Mouse (Mus musculus): ENCODE measurements at regions not wholly inside any gene's neighbourhood (a gene's known extent, or its start where the extent isn't known, plus 50 kb on each side); places are given as distances from the start of the nearest gene placed in this dataset.

DNA sequence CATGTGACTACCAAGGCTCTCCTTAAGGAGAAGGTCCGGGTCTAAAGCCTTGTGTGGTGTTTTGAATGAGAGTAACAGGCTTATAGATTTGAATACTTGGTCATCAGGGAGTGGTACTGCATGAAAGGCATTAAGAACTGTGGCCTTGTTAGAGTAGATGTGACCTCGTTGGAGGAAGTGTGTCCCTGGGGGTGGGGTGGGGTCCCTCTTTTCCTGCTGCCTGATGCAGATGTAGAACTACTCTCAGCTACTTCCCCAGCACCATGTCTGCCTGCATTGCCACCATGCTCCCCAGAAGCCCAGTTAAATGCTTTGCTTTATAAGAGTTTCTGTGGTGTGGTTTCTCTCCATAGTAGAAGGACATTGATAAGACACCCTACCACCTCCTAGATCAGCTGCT lies 367.9 kb downstream of the Cbln4 start:
- no peak for DNase-seq (ENCODE audit: low spot score in 2 of 2)

DNA sequence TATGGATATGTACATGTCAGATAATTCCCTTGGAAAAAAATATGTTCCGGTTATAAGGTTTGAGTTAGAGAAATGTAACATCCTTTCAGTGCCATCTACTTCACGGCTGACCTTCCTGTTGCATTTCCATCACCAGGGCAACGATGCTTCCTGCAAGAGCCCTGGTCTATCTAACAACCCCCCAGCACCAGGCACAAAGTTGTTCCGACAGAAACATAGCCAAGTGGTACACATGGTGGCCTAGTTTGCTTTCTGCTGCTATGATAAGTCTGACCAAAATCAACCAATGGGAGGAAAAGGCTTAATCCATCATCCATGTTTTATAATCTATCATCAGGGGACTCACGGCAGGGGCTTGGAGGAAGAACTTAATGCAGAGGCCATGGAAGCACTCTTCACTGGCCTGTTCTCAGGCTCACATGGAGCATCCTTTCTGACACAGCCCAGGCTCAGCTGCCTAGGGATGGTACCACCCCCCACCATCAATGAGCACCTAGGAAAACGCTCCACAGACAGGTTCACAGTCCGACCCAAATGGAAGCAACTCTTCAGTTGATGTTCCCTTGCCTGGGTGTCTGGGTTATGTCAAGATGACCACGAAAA lies 372.2 kb downstream of the Cbln4 start:
- no peak for DNase-seq (ENCODE audit: low spot score in 2 of 2)

DNA sequence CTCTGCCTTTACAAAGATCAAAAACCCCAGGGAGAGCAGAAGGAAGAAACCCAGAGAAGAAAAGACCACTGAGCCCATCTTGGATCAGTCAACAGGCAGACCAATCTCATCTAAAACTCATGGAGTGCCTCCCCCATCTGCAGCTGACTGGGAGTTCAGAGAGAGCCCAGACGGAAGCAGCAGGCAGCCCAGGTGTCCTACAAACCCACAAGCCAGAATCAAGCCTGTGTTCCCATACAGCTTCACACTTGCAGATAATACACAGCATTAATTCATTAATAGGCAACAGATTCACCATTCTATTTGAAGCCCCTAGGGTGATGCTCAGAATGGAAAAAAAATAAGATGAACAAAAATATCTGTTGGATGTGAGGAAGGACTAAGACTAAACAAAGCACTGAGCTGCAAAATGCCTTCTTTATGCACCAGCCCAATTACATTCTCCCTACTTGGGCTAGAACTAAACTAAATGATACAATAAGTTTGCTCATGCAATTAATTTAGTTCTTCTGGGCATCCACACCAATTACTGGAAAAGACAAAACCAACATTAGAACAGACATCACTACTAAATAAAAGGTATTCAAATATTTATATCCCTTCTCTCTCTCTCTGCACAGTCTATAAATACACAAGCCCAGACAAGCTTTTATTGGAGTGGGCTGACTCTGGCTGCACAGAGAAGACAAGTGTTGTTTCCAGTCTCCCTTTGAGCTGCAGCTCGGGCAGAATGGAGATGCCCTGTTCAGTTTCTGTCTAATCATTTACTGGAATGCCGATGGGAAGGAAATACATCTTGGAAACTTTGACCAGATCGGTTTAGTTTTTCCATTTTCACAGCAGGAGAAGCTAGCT lies 374.2 kb downstream of the Cbln4 start:
- no peak for DNase-seq (ENCODE audit: low spot score in 2 of 2)

DNA sequence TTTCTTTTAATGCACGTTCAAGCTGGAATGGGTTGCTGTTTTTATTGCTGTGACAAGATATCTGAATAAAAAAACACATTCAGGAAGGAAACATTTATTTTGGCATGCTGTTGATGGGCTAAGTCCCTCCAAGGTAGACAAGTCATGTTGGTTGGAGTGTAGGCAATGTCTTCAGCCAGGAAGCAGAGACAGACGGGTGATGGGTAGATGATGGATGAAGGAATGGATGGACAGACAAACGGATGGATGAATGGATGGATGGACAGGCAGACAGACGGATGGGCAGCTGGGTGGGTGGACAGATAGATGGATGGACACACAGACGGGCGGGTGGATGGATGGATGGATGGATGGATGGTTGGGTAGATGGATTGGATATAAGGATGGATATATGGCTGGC lies 380.7 kb downstream of the Cbln4 start:
- no peak for DNase-seq (ENCODE audit: low spot score in 2 of 2)

DNA sequence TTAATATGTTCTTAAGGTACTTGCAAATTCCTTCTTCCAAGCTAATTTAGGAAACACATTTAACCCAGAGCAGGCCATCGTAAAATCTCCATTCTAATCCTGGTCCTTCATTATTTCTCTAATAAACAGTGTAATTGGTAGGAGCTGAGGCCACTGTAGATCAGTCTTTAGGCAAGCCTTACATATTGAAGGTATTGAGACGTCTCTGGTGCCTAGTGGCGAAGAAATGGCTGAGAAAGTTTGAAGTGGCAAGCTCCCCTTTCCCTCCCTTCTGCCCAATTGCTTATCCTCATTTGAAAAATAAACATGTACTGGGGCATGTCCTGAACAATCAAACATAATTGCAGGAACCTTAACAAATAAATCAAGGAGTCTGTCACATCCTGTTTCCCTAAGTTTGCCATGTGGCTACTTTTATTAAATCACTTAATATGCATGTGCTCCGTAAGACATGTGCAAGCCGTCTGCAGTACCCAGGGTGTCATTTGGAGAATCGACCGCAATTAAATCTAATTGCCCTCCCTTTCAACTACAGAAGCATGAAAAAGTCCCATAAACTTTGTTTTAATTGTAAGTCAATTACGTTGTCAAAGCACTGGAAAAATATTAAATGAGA lies 381.3 kb downstream of the Cbln4 start:
- no peak for DNase-seq (ENCODE audit: low spot score in 2 of 2)

DNA sequence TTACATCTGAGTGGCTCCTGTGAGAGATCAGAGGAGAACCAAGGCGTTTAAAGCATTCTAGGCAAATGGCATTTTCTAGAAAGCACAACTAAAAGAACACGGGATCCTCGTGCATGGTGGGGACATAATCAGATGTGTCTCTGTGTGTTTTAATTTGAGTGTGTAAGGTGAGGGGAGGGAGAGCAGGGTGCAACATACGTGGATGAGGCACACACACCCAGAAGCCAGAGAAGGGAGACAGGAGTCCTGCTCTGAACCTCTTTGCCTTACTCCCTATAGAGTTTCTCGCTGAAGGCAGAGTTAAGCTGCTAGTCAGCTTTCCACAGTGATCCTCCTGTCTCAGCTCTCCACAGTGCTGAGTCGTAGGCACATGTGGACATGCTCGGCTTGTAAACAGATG lies 386.1 kb downstream of the Cbln4 start:
- no peak for DNase-seq (ENCODE audit: low spot score in 2 of 2)

DNA sequence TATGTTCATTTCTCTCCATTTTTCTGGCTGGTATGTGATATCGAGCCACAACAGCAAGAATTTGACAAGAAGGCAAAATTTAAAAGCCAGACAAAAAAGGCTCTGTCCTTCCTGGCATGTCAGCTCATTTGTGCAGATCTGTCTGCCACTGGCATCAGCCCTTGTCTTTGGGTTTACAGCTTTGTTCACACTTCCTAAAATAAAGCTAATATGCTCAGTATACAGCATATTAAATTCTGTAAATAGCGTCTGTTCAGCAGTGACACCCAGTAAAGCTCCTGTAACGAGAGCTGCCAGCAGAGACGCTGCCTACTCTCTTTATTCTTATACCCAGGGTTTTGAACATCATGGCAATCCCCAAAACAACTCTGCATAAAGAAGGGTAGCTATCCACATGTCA lies 401.5 kb downstream of the Cbln4 start:
- DNase-seq (ENCODE audit: low spot score in 2 of 2): no peak

DNA sequence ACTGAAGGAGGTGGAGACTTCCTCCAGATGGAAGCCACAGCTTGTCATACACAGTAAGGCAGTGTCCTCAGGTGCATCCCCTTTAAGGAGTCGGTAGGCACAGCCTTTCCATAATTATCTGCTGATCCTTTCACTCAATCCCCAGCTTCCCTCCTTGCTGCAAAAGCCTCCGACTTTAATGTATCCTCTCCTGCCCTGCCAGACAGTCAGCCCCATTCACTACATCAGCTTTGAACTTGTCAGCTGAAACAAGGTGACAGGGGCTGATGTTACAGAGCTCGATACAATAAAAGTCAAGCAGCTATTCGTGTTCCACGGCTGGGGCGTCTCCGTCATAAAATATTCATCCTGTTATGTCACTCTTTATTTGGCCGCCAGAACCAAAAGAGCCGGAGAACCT lies 402.8 kb downstream of the Cbln4 start:
- no peak for DNase-seq (ENCODE audit: low spot score in 2 of 2)

DNA sequence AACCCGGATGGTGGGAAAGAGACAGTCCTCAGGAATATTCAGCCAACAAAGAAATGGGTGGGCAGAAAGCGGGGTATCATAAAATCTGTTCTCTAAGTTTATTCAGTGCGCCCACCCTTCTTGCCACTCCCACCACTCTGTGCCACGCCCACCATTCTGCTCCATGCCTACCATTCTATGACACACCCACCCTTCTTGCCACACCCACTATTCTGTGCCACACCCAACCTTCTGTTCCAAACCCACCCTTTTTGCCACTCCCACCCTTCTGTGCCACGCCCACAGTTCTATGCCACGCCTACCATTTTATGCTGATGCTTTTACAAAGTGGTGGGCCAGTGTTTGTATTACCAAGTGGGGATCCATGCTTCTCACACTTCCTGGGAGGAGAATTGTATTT lies 404.3 kb downstream of the Cbln4 start:
- DNase-seq (ENCODE audit: low spot score in 2 of 2): no peak

DNA sequence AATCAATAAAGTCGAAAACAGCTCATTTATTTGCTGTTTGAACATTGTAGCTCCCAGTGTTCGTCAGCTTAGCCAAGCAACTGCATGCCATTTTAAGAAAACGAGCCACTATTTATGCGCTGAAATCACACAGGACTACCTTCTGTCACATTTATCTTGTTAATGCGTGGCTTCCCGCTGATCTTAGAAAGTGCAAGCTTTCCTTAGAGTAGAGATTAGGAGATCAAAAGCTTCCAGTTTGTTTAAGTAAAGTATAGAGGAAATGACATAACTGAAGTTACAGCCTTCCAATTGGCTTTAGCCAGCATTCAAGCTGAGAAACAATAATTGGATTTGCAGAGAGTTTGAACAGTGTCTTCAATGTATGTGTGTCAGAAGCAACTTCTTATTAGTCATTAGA lies 406.4 kb downstream of the Cbln4 start:
- DNase-seq (ENCODE audit: low spot score in 2 of 2): no peak

DNA sequence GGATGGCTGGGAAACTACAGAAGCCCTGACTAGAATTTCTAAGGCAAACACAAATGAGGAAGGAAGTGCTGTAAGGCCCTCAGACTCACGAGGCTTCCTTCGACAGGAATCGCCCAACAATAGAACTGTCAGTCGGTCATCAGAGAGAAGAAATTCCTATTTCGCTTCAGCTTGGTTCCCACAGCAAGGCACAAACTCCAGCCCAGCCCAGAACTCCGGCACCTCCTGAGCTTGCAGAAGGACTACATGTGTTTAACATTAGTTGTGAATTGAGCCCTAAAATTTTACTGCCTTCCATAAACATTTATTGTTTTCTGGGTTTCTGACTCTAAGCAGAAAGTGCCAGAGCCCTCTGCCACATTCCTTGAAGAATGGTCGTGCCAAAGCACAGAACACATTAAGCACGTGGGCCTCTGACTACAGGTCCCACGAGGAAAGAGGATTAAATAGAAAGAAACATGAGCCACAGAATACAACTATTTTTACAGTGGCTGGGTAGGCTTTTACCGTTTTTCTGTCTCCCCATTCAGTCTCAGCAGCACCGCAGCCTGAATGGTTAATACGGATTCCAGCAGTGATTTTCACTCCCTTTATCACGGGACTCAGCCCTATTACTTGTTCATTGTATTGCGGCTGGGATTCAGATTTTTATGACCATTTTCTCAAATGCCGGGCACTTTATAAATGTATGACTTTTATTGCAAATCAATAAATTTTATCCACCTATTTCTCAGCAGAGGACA lies 409.7 kb downstream of the Cbln4 start:
- DNase-seq (ENCODE audit: low spot score in 2 of 2): no peak

DNA sequence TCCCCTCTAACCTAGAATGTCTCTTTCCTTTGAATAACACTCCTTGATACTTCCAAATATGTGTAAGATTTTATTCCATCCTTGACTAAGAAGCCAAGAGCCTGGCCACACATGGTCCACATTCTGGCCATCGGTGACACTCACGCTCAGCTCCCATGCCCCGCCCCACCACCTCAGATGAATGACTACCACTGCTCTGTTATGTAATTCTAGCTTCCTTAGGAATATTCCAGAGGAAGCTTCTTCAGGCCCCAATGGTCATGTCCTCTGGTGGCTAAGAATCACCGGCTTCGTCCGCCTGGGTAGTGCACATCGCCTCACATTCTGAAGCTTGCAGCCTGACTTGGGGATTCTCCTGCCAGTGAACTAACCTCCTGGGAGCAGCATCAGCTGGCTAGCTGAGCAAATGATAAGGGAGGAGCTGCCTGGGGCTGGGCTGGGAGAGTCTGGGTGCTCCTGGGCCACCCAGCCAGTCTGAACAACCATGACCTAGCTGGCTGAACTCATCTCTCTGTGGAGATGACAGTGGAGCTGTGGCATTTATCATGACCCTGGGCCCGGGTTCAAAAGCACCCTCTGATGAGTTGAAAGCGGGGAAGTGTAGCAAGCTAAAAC lies 413.1 kb downstream of the Cbln4 start:
- no peak for DNase-seq (ENCODE audit: low spot score in 2 of 2)

DNA sequence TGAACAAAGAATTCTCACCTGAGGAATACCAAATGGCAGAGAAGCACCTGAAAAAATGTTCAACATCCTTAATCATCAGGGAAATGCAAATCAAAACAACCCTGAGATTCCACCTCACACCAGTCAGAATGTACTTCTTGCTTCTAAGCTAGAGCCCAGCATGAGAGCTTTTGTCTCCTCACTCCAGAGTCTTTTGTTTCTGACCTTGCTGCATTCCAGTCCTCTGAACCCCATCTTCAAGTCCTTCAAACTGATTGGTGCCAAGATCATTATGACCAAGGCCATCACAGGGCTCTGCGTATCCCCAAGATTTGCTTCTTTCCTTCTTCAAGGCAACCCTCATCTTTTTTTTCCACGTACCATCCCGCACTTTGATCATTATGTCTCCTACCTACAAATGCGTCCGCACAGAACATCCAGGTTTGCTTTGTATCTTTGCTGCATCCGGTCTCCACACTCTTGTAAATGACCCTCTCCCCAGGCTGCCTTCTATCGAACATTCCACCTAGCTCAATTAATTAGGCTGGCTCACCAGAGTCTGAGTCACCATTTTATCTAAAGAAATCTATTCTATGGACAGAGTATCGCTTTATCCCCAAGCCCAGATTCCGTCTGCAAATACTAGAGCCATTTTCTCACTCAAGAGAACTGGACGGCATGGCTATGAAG lies 414.9 kb downstream of the Cbln4 start:
- DNase-seq (ENCODE audit: low spot score in 2 of 2): no peak

DNA sequence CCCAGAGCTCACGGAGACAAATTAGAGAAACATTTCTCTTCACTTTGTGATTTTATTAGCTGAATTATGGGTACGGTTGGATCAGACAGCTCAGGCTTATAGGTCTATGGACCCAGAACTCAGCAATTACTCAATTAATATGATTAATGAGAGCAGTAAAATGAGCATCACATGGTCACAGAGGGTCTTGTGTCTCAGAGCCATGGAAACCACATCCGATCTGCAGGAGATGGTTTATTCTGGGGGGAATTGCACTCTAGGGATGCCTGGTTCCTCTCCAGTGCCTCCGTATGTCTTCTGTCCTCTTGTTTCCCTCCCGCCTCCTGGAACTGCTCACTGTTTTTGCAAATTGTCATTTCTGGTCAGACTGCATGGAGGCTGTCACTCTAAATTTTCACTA lies 422.6 kb downstream of the Cbln4 start:
- DNase-seq (ENCODE audit: low spot score in 2 of 2): no peak

DNA sequence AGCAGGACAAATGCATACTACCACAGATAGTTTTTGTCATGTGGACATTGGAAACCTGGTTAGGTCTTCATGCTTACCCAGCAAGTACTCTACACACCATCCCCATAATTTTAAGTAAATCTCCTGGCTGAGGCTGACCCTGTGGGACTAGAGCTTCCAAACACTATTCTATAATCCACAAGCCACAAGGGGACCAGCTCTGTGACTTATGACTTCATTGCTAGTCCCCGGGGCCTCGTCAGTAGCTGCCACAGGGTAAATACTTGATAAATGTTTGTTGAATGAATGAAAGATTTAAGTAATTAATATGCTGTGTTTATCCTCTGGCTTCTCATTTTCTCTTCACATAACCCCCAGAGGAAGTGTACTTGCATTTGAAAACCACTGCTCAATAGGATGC lies 423.0 kb downstream of the Cbln4 start:
- DNase-seq (ENCODE audit: low spot score in 2 of 2): no peak

DNA sequence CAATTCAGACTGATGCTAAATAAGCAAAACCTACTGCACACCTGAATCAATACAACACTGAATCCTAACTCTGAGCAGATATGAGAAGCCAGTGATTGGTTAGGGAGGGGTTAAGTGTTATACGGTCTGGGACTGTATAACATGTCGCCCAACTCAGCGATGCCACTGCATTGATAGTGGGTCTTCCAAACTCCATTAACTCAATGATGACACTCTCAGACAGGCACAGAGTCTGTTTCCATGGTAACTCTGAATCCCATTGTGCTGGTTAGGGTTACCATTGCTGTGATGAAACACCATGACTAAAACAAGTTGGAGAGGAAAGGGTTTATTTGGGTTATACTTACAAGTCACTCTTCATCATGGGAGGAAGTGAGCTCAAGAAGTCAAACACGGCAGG lies 424.5 kb downstream of the Cbln4 start:
- DNase-seq (ENCODE audit: low spot score in 2 of 2): no peak

DNA sequence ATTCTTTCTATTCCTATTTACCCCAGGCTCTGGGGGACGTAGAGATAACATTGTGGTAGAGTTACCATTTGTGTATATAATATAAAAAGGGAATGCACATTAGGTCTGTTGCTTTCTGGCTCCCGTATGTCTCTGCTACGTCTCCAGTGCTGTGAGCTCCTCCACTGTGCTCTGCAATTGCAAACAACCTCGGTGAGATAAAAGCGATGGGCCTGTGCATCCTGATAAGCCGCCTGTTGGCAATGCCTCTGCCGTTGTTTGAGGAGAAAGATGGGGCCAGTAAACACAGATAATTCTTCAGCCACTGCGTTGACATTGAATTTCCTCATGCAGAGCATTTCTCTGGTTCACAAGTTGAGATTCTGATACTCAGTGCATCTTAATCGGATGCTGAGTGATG lies 424.9 kb downstream of the Cbln4 start:
- no peak for DNase-seq (ENCODE audit: low spot score in 2 of 2)

DNA sequence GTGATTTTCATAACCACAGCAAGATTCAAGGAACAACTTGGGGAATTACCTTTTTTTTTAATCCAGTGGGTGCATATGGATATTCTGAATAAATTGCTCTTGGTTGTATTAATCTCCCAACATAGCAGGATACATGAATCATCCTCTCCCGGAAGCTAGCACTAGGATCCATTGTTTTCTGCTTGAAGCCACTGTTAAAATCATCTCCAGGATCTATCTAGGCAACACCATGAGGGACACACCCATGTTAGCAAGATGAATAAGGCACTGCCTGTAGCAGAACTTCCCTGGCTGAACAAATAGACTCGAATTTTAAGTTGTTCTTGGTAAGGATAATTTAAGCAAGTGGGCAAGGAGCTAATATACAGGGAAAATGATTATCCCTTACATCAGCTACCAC lies 427.8 kb downstream of the Cbln4 start:
- DNase-seq (ENCODE audit: low spot score in 2 of 2): no peak

DNA sequence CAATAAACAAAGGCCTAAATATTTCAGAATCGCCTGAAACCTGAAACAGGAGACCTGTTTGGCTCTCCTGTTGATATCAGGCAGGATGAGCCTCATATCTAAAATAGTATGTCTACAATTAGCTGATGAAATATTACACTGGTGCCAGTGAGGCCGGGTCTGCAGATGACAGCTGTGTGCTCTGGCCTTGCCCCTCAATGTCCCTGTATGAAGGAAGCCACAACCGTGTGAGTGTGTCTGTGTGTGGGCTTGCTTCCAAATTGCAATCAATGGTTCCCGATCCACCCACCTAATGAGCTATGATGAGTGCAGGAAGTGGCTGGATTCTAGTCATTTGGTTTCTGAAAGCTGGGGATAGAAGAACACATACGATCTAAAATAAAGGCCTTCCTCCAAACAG lies 438.2 kb downstream of the Cbln4 start:
- DNase-seq (ENCODE audit: low spot score in 2 of 2): no peak

DNA sequence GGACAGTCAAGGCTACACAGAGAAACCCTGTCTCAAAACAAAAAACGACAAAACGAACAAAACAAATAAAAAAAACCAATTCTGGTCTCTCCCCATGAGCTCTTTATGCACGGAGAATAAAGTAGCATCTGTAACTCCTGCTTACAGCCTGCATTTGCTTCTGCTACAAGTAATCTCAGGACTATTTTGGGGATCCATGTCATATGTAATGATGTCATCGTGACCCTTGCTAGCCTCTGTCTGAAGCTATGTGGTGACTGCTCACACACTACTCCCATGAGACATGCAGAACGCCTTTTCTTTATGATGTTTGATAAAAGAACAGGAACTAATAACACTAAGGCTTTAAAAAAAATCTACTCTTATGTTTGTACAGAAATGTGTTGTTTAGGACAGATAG lies 448.0 kb downstream of the Cbln4 start:
- DNase-seq (ENCODE audit: low spot score in 2 of 2): no peak

DNA sequence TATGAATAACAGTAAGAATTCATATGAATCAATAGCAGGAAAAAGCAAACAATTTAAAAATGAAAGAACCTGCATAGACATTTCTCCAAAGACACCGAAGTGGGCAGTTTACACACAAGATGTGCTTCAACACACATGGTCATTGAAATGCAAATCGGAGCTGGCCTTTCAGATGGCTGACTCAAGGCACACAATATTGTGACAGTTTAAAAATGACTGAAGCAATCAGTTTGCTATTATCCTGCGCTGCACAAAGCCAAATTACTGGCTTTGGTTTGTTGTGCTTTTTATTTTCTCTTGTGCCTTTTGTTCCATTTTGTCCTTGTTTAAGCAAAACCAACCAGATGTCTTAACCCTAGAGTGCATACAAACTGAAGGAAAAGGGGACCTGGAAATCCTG lies 449.4 kb downstream of the Cbln4 start:
- DNase-seq (ENCODE audit: low spot score in 2 of 2): no peak

DNA sequence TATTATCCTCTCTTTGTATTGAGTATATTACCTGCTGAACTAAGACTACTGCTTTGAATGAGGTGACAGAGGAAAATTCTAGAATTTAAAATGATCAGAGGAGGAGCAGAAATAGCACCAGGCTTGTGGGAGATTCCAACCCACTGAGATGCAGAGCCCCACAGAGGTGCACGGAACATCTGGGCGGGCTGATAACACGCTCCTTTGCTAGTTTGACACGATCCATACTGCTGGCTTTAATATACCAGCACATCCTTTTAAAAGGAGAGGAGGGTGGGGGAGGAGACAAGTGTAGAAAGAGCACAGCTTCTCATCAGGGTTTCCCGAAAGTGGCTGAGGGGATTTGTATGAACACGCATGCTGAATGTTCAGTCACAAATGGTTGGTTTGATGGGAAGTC lies 451.0 kb downstream of the Cbln4 start:
- no peak for DNase-seq (ENCODE audit: low spot score in 2 of 2)
